Mouse (Mus musculus): ENCODE results near the gene Clec16a.

Clec16a gene

DNA sequence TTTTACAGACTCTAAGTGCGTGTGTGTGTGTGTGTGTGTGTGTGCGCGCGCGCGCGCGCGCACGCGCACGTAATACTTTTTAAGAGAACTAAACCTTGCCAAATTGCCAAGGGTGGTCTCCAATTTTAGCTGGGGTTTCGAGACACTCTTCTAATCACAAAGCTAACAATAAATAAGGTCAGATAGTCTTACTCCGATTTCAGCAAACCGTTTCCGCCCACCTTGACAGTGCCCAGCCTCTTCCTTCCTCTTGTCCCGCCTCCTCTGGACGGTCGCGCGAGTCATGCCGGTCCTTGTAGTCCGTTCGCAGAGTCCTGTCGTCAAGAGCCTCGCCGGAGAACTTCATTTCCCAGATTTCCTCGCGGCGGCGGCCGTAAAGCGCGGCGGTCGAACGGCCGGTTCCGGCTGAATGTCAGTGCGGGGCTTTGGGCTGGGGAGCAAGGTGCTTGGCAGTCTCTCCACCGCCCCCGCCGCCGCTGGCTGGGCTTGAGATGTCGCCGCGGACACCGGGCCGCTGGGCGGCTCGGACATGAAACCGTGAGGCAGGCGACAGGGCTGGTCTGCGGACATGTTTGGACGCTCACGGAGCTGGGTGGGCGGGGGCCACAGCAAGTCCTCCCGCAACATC lies at the start of gene Clec16a:
TSS of gene Clec16a (plus strand) at position 345 of the 628 bp plus-strand sequence.
- peak; percentile 94 to 97 for DNase-seq (ENCODE audit: low spot score in 2 of 2)

DNA sequence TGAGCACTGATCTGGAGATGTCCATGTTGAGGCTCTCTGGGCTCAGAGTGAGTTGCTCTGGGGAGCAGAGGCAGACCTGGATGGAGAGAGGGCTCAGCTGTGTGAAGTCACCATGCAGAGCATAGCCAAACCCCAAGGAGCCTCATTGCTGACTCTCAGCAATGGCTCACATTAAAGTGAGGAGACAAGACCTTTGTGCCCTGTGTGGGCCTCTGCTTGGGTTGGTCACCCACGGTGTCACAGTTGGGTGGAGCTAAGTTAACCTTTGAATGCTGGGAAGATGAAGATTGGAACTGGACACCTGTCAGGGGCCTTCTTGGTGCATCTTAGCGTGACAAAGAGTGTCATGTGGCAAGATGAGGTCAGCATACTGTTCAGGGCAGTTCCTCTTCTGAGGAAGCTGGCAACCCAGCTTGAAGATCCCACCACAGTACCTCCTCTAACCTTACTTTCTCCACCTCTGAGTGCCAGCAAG lies 49.3 kb upstream of the Clec16a start:
- no peak for DNase-seq (ENCODE audit: low spot score in 2 of 2)

DNA sequence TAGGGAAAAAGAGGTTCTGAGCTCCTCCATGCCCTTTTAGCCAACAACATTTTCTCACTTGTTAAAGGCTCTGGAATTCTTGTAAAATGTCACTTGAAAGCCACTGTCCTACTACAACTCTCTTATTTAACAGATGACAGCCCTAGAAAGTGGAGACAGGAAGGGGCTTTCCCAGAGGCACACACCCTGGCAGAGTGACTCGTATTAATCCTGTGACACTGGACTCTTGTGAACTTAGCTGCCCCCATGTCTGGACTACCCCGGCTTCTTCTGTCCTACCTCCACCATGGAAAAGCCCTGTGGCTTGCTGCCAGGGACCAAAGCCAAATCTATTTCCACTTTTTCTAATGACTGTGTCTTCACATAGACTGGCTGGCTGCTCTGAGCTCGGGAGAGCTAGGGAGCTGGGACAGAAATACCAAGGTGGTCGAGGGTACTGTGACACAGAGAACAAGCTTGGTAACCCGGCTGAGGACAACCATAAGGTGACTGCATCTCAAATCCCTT lies 47.0 kb upstream of the Clec16a start:
- DNase-seq (ENCODE audit: low spot score in 2 of 2) = no peak

DNA sequence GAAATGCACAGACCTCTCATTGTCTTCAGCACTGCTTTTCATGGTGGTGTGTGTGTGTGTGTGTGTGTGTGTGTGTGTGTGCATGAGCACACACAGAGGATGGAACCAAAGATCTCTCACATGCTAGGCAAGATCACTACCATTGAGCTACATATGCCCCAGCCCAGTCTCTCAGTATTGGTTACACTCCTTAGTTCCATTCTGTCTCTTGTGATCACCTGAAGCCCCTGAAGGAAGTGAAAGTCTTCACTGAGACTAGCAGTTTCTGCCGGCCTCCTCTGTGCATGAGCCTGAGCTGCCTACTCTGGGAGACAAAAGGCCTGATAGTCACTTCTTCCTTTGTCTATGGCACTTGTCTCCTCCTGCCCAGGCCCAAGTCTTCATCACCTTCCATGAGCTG lies 46.0 kb upstream of the Clec16a start:
- DNase-seq (ENCODE audit: low spot score in 2 of 2) = no peak

DNA sequence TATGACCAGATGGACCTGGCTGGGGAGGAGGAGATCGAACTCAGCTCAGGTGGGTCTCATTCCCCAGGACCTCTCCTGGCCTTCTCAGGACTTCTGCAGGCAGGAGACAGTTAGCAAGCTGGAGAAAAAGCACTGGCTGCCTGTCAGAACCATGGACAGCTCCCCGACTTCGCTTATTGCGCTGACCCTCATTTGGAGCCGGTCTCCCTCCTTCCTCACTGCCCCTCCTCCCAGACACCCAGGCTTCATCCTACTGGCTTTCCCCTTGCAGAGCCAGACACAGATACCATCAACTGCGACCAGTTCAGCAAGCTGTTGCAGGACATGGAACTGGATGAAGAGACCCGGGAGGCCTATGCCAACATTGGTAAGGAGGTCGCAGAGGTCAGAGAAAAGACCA lies 43.3 kb upstream of the Clec16a start:
- no peak for DNase-seq (ENCODE audit: low spot score in 2 of 2)

DNA sequence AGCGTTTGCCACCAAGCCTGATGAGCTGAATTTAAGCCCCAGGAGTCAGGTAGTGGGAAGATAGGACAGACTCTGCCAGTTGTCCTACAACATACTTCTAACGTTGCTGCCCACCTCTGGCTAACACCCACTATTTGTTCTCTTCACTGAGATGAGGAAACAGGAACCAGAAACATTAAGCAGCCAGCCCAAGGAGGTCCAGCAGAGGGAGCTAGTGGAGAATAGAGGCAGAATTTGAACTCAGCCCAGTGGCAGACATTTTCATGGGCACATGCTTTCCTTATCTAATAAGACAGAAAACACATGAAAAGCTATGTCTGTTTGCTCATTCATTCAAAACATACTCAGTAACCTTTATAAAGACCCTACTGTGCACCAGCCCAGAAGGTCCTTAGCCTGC lies 42.1 kb upstream of the Clec16a start:
- DNase-seq (ENCODE audit: low spot score in 2 of 2) = no peak

DNA sequence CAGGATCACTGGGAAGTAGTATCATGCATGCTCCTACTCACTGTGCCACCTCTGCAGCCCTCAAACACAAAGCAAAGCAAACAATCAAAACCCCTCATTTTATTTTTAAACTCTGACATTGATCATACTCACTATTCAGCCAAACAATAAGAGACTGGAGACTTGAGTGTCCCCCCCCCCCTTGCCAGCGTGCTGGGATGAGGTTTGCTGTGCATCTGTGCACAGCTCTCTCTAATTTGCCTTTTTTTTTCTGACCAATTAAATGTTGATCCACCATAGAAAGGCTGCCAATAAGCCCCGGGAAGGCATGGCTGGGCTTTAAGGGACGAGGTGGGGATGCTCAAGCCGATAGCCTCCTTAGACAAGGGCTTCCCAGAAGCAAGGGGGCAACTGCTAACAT lies 37.7 kb upstream of the Clec16a start:
- DNase-seq (ENCODE audit: low spot score in 2 of 2) = no peak

DNA sequence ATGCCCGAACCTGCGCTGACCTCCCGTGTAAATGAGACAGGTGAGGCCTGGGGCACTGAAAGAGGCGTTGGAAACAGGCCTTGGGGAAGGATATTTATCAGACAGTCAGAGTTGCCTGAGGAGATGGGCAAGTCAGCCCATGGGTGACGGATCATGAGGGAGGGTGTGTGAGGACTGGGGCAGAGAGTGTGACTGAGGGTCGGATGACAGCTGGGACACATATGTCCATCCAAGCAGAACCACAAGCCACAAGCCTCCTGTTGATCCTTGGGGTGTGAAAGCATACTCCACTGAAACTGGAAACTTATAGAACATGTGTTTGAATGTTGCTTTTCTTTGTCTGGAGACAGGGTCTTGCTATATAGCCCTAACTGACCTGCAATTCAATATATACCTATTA lies 36.4 kb upstream of the Clec16a start:
- DNase-seq (ENCODE audit: low spot score in 2 of 2) = no peak

DNA sequence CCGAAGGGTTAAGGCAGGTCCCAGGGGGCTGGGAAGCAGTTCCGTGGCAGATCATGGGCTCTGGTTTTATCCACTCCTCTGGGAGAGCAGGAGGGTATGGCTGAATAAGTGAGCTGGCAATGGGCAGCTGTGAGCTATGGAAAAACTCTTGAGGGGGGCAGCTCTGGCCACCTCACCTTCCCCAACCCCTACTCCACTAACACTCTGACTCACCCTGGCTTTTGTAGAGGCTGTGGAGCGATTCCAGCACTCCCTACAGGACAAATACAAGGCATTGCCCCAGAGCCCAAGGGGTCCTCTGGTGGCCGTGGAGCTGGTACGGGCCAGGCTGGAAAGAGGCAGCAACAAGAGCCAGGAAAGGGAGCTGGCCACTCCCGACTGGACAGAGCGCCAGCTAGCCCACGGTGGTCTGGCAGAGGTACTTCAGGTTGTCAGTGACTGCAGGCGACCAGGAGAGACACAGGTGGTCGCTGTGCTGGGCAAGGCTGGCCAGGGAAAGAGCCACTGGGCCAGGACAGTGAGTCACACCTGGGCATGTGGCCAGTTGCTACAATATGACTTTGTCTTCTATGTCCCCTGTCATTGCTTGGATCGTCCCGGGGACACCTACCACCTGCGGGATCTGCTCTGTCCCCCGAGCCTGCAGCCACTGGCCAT lies 34.5 kb upstream of the Clec16a start:
- no peak for DNase-seq (ENCODE audit: low spot score in 2 of 2)

DNA sequence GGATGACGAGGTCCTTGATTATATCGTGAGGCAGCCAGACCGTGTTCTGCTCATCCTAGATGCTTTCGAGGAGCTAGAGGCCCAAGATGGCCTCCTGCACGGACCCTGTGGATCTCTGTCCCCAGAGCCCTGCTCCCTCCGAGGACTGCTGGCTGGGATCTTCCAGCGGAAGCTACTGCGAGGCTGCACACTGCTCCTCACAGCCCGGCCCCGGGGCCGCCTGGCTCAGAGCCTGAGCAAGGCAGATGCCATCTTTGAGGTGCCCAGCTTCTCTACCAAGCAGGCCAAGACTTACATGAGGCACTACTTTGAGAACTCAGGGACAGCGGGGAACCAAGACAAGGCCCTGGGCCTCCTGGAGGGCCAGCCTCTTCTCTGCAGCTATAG lies 34.0 kb upstream of the Clec16a start:
- DNase-seq (ENCODE audit: low spot score in 2 of 2) = no peak

DNA sequence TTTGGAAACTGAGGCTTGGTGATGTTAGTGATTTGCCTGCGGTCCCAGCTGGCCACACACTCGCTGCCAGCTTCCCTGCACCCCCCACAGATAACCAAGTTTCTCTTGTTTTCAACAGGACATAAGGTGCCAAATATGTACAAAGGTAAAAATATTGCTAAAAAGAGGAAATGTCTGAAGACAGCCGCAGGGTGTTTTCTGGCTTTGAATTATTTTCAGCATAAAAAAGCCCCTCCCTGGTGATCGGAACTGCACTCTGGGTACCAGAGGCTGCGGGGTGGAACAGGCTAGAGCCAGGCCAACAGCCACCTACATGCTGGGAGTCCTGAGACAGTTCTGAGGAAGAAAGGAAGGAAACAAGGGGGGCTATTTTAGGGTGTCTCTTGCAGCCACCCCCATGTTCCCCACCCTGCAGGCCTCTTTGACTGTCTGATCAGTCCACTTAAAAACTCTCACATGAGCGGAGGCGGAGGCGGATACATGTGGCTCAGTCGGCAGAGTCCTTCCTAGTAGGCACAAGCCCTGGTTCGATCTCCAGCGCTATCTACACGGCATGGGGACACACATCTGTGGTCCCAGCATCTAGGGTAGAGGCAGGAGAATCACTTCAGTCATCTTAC lies 29.1 kb upstream of the Clec16a start:
- DNase-seq (ENCODE audit: low spot score in 2 of 2) = no peak

DNA sequence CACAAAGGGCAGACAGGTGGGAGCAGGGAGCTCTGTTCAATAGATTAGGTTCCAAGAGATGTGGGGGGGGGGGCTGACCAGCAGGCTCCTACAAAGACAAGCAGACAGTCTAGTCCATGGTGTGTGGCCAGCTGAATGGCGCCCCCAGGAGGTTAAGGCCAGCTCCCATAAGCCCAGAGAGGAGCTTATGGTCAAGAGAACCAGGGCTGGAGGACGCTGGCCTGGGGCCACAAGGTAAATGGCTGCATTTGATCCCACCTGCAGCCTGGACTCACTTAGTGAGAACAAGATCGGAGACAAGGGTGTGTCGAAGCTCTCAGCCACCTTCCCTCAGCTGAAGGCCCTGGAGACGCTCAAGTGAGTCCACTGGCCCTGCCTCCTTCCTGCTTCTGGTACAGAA lies 27.1 kb upstream of the Clec16a start:
- no peak for DNase-seq (ENCODE audit: low spot score in 2 of 2)

DNA sequence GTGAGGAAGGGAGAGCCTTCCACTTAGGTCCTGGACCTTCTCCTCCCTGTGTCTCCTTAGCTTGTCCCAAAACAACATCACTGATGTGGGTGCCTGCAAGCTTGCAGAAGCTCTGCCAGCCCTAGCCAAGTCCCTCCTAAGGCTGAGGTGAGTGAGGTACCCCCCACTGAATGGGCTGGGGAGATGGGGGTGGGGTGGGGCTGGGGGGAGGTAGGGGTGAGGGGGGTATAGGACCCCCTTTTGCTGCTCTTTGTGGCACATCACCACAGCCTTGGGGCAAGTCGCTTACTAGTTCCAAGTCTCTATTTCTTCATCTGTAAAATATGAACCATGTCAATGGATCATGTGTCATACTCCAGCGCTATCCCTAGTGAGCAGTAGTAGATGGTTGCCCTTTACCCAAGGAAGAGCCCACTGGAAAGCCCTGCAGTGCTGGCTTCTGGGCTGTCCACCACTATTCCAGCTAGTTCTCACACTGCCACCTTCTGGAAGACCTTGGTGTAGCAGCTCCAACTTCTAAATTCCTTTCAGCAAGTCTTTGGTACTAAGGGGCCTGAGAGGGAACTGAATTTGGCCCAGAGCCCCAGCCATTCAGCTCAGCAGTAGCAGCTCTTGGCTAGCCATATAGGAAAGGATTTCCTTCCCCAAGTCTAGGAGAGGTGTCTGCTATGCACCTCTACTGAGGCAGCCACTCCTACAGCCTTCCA lies 24.1 kb upstream of the Clec16a start:
- DNase-seq (ENCODE audit: low spot score in 2 of 2) = peak; percentile 83 to 89

DNA sequence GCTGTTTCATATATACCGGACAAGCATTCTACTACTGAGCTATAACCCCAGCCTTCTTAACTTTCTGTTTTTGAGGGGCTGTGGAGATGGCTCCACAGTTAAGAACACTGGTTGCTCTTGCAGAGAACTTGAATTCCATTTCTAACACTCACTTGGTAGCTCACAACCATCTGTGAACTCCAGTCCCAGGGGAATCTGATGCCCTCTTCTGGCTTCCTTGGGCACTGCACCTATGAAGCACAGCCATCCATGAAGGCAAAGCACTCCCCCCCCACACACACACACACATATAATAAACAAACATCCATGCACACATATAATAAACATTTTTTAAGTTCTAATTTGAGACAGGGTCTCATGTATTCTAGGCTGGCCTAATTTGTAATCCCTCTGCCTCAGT lies 22.3 kb upstream of the Clec16a start:
- DNase-seq (ENCODE audit: low spot score in 2 of 2) = peak; percentile 67 to 76

DNA sequence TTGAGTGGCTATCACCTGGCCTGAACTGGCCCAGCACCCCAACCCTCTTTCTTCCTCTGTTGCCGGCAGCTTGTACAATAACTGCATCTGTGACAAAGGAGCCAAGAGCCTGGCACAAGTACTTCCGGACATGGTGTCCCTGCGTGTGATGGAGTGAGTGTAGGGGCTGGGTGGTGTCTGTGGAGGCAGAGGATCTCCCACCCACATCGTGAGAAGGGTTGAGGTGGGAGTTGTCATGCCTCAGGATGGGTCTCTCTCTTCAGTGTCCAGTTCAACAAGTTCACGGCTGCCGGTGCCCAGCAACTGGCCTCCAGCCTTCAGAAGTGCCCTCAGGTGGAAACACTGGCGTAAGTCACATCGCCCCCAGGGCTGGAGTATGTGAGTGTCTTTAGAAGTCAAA lies 21.5 kb upstream of the Clec16a start:
- DNase-seq (ENCODE audit: low spot score in 2 of 2) = no peak

DNA sequence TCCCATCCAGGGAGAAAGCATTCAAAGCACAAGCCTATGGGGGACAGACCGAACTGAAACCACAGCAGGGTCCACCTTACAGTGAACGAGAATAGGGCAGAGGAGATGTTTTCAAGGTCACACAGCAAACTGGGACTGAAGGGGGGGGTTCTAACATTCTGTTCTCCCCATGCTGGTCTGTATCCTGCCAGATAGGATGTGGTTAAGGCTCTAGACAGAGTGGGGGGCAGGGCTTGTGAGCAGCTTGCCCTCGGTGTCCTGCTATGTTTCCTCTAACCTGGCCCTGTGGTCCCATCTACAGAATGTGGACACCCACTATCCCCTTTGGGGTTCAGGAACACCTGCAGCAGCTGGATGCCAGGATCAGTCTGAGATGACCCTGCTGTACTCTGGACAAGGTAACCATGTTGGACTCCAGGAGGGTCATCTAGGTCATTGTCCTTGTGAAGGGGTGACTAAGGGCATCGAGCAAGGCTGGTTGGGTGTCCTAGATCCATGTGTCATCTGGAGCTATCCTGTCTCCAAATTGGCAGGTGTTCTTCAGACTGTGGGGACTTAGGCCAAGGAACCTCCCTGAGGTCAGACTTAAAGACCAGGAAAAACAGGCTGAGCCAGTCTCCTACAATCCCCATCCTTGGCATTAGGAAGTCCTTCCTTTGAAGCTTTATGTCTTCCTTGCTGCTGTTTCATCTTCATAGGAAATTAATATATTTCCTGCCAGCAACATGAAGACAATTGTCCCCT lies 20.1 kb upstream of the Clec16a start:
- no peak for DNase-seq (ENCODE audit: low spot score in 2 of 2)

DNA sequence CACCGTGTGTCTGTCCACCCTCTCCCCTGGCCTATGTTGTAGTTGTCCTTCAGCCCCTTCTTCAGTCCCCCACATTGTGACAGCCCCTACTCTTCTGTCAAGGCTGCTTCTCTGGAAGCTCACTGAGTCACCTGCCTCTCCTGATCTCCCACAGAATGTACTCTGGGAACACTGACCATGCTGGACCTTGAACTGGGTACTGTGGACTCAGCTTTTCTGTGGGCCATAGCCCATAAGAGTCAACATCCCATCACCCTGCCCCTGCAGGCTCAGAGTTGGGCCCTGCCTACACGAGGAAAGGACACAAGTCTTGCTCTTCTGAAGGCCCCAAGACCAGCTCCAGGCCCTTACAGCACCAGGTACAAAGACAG lies 19.5 kb upstream of the Clec16a start:
- DNase-seq (ENCODE audit: low spot score in 2 of 2) = no peak

DNA sequence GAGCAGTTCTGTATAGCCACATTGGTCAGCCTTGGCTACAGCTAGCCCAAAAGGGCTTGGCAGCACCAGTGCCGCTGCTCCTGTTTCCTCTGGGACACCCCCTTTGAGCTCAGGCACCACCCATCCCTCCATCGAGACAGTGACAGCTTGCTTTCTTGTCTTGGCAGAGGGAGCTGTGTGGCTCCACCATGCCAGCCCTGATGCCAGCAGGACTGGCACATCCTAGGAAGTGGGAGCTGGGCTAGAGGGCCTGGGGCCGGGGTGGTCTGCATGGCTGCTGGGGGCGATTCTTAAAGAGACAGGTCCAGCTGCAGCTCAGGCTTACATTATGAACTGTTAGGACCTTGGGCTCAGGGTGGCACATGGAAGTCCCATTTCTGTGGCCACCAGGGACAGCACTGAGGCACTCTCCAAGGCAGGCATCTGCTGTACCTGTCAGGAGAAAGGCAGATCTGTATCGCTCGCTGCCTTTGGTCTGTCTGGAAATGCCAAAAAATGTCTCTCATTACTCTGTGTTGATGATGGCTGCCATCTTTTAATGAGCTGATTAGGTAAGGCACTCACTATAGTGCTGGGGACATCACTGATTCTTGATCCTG lies 18.0 kb upstream of the Clec16a start:
- no peak for DNase-seq (ENCODE audit: low spot score in 2 of 2)

DNA sequence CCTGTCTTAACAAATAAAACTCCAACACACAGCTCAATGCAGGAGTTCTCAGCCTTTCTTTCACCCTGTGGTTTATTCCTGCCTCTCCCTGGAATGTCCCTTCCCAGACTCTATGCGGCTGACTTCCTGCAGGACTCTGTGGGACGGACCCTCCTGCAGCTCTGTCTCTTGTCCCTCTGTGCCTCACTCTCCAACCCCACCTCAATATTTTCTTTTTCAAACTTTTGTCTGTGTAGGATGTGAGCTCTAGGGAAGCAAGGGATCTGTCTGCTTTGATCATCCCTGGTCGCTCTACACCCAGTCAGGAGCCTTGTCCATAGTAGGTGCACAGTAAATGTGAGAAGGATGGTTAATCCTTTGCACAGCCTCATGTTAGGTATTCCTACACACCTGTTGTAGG lies 16.8 kb upstream of the Clec16a start:
- DNase-seq (ENCODE audit: low spot score in 2 of 2) = no peak

DNA sequence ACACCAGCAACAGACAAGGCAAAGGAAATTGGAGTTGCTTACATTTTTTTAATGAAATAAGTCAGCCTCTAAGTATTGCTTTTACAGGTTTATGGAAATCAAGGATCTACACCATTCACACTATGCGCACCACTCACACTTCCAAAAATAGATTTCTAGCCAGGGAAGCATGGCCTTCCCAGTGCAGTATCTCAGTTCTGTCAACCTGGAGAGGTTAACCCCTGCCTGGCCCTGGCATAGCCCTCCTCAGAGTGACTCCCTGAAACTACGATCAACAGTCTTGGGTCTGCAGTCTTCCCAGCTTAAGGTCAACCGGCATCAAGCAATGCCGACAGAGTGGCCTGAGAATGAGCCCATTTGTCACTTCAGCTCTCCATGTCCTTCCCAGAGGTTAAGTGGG lies 15.0 kb upstream of the Clec16a start:
- no peak for DNase-seq (ENCODE audit: low spot score in 2 of 2)

DNA sequence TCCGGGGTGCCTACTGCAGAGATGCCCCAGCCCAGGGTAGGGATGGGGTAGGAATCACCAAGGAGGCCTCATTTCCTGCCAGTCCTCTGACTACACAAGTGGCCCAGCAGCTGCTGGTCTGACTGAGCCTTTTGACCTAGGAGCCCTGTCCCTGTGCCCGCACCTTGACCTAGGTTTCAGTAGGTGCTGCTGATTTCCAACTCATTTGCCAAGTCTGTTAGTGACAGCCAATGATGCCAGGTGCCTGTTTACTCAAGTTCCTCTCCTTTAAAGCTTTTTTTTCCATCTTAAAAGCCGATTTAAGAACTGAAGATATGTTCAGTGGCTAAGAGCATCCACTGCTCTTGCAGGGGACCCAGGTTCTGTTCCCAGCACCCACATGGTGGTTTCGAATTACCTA lies 11.4 kb upstream of the Clec16a start:
- no peak for DNase-seq (ENCODE audit: low spot score in 2 of 2)

Data from frontal cortex, postnatal 36 days (tissue).